Mouse (Mus musculus): ENCODE measurements around the gene C8a. TPM values are rescaled to one million over a fixed set of nuclear protein-coding genes. Genes with fewer than 3 reads are reported as not detected.

C8a gene
- total RNA-seq, 1 experiment from 2014 or later, result not detected

DNA sequence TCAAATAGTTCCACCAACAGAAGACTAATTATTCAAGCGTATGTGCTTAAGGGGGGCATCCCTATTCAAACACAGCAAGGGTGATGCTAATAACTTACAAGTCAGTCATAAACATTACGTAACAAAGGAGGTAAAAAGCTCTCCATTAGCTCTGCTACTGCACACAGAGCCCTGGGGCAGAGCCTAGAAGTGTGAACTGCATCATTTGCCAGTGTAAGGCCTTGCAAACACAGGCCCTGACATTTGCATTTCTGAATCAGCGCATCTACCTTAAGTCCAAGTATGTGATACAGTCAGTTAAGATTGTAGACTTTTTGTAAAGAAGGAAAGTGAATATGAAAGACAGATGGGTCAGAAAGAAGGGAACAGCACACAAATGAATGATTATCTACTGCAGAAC, 94.8 kb downstream of the C8a start:
- no peak for ATAC-seq (replicated peaks; ENCODE audit: low read depth, poor library complexity, severe bottlenecking)

DNA sequence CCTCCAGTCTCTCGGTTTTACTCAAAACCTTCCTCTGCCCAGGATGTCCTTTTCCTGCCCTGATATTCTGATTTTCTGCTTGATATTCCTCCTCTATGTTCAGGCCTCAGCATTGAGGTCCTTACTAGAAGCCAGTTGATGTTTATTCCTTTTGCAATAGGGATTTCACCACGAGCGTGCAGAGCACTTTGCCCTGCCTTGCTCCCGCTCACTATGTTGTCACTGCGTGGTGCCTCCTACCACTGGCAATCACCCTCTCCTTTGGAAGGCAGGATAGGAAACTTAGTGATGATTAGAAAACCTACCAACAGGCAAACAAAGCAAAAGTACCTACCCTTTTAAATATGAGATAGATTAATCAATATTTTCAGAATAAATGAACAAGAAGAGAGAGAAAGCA, 96.7 kb downstream of the C8a start:
- no peak for ATAC-seq (replicated peaks; ENCODE audit: low read depth, poor library complexity, severe bottlenecking)

DNA sequence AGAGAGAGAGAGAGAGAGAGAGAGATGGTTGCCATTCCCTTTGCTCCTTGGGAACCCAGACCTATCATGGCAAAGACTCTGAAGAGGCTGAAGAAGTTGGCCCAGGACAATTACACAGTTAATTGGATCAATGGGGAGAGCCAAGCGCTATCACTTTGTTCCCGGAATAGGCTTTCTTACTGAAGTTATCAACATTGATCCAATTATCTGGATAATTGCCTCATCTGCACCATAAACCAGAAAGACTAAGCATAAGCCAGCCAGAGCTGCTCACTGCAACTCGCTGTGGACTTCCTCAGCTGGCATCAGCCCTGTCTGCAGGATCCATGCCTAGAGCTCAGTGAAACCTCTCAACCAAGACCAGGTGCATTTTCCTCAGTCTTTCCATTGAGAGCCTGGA, 100.6 kb downstream of the C8a start:
- ATAC-seq (replicated peaks; ENCODE audit: low read depth, poor library complexity, severe bottlenecking), result no peak

DNA sequence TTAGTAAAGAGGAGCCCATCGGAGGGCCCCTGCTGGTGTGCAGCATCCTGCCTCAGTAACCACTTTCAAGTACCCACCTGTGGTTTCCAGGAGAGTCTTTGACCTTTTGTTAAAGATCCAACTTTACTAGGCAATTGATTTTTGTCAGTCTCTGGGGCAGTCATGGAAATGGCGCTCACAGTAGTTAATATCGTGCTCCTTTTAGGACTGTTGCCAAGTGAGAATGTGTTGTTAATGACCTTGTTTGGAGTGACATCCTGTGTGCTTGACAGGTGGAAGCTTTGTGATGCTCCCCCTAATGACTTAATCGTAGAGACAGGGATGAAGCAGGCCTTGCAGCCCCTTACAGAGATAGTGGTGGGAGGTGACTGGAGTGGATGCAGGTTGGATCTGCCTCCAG, 105.9 kb downstream of the C8a start:
- no peak for ATAC-seq (replicated peaks; ENCODE audit: low read depth, poor library complexity, severe bottlenecking)

DNA sequence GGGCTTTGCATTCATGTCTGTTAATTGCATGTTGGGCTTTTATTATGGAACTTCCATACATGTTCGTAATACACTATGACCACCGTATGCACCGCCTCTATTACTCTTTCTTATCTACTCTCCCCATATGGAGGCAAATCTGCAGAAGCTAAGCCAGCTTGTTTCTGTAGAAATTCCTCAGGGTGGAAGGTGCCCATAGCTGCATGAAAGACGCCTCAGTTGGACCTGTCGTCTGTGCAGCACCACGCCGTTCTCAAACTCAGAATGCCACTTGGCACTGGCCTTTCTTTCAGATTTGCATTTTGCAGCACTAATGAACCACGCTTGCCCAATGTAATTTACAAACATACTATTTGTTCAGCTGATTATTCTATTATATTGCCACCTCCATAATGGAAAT, 106.6 kb downstream of the C8a start:
- no peak for ATAC-seq (replicated peaks; ENCODE audit: low read depth, poor library complexity, severe bottlenecking)

DNA sequence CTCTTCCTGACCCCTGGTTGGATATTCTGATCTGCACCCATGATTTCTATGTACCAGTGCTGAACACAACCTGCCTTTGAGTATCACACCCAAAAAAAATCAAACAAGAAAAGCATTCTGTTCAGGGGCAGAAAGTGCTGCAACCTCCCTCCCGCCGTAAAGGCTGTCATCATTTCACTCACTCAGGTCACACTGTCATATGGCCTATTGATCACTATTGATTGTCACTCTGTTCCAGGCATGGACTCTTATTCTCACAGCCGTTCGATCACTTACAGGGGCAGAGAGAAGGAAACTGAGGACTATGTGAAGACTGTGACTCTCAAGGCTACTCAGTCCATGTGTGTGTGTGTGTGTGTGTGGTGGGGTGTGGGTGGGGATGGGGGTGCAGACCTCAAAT, 108.0 kb downstream of the C8a start:
- no peak for ATAC-seq (replicated peaks; ENCODE audit: low read depth, poor library complexity, severe bottlenecking)

DNA sequence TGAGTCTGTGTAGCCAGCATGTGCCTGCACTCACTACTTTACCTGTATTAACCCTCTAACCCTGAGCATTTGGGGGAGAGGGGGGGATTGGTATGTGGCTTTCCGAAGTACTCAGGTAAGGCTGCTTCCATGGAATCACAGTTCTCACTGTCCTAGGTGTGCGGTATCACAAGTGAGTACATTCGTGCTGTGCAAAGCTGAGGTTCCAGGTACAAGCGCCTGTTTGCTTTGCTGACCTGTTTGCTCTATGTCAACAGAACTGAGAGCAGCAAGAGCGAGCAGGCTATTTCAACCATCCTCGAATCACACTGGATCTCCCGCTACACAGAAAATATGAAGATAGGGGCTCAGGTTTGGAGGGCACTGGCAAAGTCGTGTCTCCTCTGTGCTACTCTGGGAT, 110.1 kb downstream of the C8a start, which contains the start of gene C8b:
TSS of gene C8b (plus strand) at position 253 of the 400 bp plus-strand sequence.
- ATAC-seq (replicated peaks; ENCODE audit: low read depth, poor library complexity, severe bottlenecking), result no peak

Other genes starting within 250 kb of the C8a start
- gene C8b, start 110.1 kb downstream of the C8a start, total RNA-seq (2017), result not detected in 2 replicates
- gene Gm17662, start 19.1 kb downstream of the C8a start, total RNA-seq (2017), result not detected in 2 replicates
- gene Fyb2, start 37.1 kb upstream of the C8a start, total RNA-seq (2017), result not detected in 2 replicates
- 0.05 and 0.10 TPM in 2 replicates for gene Prkaa2, start 233.5 kb upstream of the C8a start, total RNA-seq (2017)